Mouse (Mus musculus) CD4-positive helper T cell, adult 2 months (primary cell): ENCODE measurements around the gene Vwde.

ENCODE experiments used
- DNase-seq: peaks from one replicate; pipeline ENCODE4 v3.0.0-alpha.2; 2012; ENCODE audit warnings: low read depth, missing footprints, low spot score

The Vwde gene

GRCm38 (mm10) chr6:13224596-13225227 is at the start of gene Vwde:
TSS of gene Vwde (minus strand) at chr6:13224965.
- DNase-seq: no peak

GRCm38 (mm10) chr6:13255341-13255740 is 30.6 kb upstream of the Vwde start:
- DNase-seq: no peak

- DNase-seq: peak; percentile 4
Observed at GRCm38 (mm10) chr6:13248317-13248969, 23.7 kb upstream of the Vwde start.

- no peak for DNase-seq
Observed at GRCm38 (mm10) chr6:13206157-13206556, 18.6 kb downstream of the Vwde start.

GRCm38 (mm10) chr6:13197486-13197885 is 27.3 kb downstream of the Vwde start:
- DNase-seq: no peak

GRCm38 (mm10) chr6:13186836-13187235 is 37.9 kb downstream of the Vwde start:
- no peak for DNase-seq

- no peak for DNase-seq
Observed at GRCm38 (mm10) chr6:13180061-13180460, 44.7 kb downstream of the Vwde start.

- no peak for DNase-seq
Observed at GRCm38 (mm10) chr6:13169459-13170150, 55.2 kb downstream of the Vwde start.

GRCm38 (mm10) chr6:13166240-13166937 is 58.4 kb downstream of the Vwde start:
- no peak for DNase-seq

GRCm38 (mm10) chr6:13159437-13159836 is 65.3 kb downstream of the Vwde start:
- DNase-seq: no peak

GRCm38 (mm10) chr6:13153888-13154697 is 70.7 kb downstream of the Vwde start:
- DNase-seq: no peak

GRCm38 (mm10) chr6:13152062-13152640 is 72.6 kb downstream of the Vwde start:
- peak; percentile 41 for DNase-seq

GRCm38 (mm10) chr6:13137255-13137654 is 87.5 kb downstream of the Vwde start:
- DNase-seq: peak; percentile 4

- DNase-seq: no peak
Observed at GRCm38 (mm10) chr6:13108662-13109061, 116.1 kb downstream of the Vwde start.
